Mouse (Mus musculus): Measurements from ENCODE around the gene Mogs.

Gene Mogs

DNA sequence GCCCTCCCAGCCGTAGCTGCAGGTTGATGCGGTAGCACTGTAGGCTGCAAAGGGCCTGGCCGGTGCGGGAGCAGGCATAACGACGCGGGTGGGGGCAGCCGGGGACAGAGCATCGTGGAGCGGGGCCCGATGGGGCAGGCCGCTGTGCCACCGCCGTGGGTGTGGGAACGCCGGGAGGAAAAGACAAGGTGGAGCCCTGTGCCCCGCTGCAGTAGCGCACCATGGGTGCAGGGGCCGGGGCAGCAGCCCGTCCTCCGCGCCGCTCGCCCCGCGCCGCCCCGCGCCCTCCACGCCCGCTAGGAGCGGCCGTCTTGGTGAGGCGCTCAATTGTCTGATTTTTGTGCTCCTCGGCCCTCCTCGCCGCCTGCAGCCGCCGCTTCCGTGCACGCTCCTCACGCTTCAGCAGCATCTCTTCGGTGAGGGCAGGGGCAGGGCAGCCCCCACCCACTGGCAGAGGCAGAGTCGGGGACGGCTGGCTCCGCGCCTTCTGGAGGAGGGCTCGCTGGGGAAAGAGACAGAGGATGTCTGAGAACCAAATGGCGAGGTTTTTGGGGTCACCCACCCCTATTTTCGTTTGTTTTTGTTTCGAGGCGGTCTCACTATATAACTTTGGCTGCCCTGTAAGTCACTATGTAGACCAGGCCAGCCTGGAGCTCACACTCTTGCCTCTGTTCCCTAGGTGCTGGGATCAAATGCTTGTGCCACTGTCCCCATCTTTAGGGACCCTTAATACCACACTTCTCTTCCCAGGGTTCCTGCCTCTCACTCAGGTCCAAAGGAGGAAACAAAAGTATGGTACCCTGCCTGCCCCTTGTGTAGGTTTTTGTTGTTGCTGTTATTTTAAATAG is 6.8 kb downstream of the Mogs start:
- DNase-seq (ENCODE audit: low spot score in 2 of 2), result no peak

DNA sequence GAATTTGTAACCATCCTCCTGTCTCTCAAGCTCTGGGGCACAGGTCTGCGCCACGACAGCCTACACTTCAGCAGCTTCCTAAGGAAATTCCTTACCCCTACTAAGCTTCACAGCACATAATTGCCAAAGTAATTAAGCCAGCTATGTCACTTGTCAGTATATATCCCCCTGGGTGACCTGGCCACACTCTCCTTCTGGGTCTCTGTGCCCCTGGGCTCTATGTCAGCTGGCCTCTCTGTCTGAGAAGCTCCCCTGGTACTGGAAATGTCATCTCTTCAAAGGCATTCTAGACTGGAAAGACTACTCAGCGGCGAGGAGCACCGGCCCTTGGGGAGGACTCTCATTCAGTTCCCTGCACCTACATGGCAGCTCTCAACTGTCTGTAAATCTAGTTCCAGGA is 7.7 kb downstream of the Mogs start:
- DNase-seq (ENCODE audit: low spot score in 2 of 2), result no peak

DNA sequence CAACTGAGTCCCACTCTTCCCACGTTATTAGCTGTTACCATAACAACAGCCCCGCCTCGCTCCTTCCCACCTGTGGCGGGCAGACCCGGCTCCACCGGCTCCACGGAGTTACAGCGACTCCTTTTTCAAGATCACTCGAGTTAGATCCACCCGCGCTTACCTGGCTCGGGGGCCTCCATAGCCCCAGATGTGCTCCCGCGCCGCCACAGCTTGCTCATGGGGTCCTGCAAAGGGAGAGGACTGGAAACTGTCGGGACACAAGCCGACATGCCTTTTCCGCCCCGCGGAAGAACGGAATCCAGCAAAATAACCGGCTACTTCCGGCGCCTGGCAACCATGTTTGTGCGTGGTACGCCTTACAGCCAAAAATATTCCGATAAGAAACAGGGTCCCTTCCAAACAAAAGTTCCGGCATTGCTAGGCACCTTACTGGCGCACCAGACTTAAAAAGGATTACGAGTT is 9.6 kb downstream of the Mogs start:
- DNase-seq (ENCODE audit: low spot score in 2 of 2), result peak; percentile 91 to 93

DNA sequence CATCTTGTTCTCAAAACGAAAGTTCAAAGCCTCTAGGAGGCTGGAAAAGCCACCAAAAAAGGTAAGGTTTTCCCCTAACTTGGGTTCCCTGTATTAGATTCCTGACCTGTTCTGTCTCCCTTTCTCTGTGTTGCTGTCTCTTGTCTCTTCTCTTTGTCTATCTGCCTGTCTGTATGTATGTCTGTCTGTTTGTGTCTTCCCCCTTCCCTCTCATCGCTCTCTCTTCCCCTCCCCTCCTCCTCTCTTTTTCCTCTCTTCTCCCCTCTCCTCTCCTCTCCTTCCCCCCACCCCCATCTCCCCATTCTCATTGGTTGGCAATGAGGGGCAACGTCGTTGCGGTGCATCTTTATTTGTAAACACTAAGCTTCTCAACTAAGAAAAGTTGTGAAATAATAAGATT is 10.0 kb downstream of the Mogs start, which contains the start of gene Ino80b:
TSS of gene Ino80b (minus strand) at position 101 of the 400 bp plus-strand sequence.
- no peak for DNase-seq (ENCODE audit: low spot score in 2 of 2)

DNA sequence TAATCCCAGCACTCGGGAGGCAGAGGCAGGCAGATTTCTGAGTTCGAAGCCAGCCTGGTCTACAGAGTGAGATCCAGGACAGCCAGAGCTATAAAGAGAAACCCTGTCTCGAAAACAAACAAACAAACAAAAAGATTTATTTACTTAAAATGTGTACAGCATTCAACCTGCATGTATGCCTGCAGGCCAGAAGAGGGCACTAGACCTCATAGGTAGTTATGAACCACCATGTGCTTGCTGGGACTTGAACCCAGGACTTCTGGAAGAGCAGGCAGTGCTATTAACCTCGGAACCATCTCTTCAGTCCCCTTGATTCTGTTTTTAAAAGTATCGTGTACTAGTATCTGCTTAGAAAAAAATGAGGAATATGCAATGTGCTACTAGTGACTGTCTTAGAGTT is 12.1 kb downstream of the Mogs start:
- no peak for DNase-seq (ENCODE audit: low spot score in 2 of 2)

DNA sequence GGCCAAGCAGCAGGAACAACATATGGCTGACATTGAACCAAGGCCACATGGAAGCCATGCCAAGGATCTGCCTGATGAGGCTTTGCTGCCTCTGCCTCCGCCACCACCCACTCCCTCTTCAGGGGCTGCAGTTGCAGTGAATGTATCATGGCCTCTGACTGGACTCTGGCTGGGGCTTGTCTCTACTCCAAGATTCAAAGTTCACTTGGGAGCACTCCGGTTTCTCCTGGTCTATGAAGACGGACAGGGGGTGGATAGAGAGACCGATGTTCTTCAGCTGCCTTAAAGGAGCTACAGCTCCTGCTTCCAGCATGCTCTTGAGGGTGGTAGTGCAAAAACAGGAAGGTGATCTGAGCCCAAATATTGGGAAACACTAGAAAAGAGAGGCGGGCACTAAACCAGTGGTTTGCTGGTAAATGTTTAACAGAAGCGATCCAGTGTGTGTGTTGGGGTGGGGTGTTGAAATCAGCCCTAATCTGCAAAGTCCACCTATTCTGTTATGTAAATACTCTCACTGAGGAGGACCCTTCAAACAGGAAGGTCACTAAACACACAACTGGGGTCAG is 16.3 kb downstream of the Mogs start:
- no peak for DNase-seq (ENCODE audit: low spot score in 2 of 2)

DNA sequence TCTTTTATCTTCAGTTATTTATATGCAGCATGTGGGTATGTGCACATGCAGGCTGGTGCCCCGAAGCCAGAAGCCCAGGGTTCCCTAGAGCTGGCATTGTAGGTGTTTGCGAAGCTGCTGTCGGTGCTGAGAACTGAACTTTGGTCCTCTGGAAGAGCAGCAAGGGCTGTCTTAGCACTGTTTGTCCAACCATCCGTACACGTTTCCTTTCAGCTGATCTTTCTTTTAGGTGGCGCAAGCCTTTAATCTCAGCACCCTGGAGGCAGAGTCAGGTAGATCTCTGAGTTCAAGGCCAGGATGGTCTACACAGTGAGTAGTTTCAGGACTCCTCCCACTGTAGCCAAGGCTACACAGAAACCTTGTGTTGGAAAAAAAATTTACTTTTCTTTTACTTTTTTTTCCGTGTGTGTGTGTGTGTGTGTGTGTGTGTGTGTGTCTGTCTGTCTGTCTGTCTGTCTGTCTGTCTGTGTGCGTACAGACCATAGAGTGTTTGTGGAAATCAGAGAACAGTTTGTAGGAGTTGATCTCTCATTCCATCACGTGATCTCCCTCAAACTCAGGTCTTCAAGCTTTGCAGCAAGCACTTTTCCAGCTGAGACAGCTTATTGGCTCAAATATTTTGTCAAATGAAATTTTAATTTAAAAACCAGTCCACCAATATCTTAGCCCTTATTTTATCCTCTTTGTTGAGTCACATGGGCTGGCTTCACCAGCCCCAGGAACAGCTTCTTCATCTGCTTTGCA is 17.1 kb downstream of the Mogs start:
- no peak for DNase-seq (ENCODE audit: low spot score in 2 of 2)

DNA sequence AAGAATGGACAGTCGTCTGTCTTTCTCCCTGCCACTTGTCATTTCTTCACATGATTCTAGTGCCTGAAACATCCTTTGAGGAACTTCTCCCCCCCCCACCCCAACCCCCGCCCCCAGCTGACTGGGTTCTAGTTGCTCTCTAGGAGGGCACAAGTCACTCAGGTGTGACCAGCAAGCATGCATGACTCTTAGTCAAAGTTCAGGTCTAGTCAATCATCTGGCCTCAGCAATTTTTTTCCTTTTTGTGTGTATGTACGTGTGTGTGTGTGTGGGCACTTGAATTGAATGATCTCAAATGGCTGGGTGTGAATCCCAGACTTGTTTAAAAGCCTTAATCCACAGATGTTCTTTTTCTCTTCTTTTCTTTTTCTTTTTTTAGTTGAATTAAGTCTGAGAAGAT is 18.9 kb downstream of the Mogs start:
- no peak for DNase-seq (ENCODE audit: low spot score in 2 of 2)

DNA sequence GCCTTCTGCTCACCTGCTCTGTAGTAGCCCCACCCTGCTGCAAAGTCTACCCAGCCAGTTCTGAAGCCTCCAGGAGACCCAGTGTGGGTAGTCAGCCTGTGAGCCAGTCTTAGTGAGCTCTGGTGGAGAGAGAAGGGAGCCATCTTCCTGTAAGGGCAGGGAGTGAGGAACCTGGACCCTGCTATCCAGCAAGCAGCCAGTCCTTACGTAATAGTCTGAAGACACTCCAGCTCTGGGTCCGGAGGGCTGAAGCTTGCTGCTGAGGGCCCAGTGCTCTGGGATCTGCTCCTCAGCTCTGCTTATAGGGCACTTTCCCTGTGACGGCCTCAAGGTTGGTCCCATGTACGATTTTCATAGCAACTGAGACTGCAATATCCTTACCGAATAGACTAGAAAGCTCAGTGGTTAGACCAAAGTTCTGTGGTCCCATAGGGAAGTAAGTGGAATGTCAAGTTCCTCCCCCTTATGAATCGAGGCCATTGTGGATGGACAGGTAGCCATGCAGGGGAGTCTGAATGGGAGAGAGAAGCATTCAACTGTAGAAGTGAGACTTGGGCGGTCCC is 19.7 kb downstream of the Mogs start, which contains the start of gene Rtkn:
TSS of gene Rtkn (plus strand) at position 513 of the 563 bp plus-strand sequence.
- no peak for DNase-seq (ENCODE audit: low spot score in 2 of 2)

DNA sequence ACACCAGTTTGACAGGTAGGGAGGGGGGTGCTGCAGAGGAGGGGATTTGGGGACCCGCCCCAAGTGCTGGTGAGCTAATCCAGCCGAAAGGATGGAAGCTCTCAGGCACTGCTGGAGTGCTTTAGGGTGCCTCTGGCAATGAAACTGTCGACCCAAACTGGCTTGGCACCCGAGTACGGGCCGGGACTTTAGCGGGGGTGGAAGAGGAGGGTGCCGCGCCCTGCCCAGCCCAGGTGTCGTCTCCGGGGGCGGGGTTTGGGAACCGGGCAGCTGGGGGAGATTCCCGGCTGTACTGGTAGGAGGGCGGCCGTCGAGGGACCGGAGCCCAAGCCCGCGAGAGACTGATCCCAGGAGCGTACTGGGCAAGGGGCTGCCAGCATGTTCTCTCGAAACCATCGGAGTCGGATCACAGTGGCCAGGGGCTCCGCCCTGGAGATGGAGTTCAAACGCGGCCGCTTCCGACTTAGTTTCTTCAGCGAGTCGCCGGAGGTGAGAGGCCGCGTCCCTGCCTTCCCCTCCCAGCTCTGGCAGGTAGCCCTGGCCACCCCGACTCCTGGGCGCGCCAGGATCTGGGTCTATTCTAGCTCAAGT is 20.4 kb downstream of the Mogs start:
- DNase-seq (ENCODE audit: low spot score in 2 of 2), result no peak

DNA sequence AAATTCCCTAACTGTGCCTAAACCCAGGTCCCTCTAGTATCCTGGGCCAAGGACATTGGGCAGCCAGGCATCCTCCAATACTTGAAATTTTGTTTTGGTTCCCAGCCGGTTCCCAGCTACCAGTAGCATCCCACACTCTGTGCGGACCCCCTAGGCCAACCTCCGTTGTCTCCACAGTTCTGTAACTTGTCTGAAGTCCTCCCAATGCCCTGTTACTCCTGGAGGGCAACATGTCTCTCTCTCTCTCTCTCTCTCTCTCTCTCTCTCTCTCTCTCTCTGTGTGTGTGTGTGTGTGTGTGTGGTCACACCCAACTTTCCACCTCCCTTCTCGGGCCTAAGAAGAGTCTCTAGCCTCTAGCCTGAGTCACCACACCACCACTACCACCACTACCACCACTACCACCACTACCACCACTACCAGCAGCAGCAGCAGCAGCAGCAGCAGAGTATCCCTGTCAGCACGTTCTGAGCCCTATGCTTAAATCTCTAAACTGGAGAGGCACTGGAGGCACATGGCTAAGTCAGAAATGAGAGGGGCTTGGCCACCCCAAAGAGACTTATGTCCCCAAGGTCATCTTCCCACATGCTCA is 21.1 kb downstream of the Mogs start:
- DNase-seq (ENCODE audit: low spot score in 2 of 2), result no peak

DNA sequence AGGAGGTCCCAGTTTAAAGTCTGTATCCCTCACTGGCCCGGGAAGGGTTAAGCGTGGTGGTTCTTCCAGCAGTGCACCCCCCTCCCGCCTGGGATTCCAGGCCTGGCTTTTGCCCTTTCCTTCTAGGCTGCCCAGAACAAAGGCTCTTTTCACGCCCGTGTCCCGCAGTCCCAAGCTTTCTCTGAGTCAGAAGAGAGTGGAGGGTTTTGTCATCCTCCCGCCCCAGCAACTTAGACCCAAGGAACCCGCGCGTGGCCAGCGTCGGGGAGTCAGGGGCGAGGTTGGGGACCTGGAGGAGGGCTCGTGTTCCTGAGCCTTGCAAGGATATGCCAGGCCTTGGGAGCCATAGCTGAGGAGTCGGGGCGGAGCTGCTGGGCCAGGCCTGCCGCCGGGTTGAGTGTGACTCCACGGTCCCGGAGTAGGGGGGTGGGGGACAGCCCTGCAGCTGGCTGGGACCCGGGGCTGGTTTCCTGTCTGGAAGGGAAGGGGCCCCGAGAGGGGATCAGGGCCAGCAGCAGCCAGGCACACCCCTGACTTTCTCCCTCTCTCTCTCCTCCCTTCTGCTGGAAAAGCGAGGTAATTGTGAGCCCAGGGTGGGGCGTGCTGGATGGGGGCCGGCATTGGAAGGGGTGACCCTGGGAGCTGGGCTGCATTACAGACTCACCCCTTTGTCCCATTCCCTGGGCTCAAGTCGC is 21.7 kb downstream of the Mogs start:
- no peak for DNase-seq (ENCODE audit: low spot score in 2 of 2)

DNA sequence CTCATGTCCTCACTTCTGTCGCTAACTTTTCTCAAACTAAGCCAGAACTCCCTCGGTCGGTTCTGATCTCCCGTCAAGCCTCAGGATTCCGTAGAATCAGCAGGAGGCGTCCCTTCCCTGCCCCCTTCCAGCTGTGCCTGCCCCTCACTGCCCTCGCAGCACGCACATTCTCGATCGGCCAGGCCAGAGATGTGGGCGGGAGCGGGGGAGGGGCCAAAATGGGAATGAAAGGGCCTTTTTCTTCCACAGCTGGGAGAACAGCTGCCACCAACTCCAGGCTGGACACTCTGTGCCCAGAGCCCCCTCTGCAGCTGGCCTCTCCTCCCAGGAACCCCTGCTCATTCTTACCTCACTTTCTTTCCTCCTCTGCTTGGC is 22.3 kb downstream of the Mogs start:
- DNase-seq (ENCODE audit: low spot score in 2 of 2), result no peak

DNA sequence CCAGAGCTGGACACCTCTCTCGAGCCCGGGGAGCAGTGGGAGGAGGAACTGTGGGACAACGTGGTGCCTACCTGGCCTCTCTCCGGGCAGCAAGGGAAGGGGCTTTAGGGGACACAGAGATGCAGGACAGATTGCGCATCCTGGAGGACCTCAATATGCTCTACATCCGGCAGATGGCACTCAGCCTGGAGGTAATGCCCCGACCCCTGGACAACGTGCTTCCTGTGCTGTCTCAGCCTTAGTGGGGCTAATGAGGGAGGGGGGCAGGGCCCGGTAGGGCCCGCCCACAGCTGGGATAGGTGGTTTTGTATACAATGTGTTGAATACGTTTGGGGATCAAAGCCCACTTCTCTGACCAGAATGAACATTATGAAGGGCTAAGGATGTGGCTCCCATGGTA is 22.8 kb downstream of the Mogs start:
- DNase-seq (ENCODE audit: low spot score in 2 of 2), result no peak

DNA sequence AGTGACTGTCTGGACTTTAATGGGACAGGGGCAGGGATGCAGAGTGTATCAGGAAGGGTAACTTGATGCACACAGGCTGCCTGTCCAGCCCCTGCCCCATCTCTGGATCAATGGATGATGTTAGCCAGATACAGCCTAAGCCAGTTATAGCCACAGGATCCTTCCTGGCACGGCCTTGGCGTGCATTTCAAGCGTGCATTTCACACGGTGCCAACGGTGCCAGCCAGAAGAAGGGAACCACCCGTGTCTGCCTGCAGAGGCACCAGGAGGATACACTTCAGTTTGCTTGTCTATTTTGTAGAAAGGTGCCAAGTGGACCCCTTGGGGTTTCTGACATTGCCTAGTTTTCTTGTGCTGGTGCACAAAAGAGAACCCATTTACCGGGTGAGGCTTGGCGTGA is 24.7 kb downstream of the Mogs start:
- no peak for DNase-seq (ENCODE audit: low spot score in 2 of 2)

DNA sequence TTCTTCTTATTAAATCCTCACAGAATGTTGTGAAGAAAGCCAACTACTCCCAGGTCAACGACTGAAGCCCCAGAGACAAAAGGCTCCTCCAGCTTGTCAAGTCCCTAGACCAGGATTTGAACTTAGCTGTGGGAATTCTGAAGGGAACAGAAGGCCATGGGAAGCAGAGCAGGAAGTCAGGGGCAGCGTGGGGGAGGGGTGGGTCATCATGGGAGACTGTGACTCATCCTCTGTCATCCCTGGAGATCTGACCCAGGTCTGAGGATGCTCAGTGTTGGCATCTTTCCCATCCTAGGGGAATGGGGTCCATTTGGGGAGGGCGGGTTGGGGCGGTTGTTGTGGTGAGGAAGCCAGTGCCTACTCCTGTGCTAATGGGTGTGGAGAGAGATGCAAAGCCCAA is 26.3 kb downstream of the Mogs start:
- no peak for DNase-seq (ENCODE audit: low spot score in 2 of 2)

DNA sequence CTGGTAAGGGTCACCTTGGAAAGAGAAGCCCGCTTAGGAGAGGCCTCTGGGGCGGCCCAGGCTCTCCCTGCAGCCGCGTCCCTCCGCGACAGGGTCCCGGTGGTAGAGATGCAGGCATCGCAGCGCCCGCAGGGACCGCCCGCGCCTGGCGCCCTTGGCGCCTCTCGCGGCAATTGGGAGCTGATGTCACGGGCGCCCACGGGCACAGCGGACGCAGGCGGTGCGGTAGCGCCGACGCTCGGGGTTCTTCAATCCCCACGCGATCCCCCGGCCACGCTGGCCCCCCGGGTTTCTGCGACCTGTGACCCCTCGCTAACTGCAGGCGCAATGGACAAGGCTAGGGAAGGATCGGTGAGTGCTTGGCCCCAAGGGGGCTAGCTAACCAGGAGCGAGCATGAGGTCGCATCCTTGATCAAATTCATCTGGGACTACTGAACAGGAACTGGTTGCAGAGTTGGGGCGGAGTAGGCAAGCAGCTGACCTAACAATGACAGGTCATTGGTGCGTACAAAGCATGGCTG is 27.0 kb downstream of the Mogs start:
- DNase-seq (ENCODE audit: low spot score in 2 of 2), result no peak

DNA sequence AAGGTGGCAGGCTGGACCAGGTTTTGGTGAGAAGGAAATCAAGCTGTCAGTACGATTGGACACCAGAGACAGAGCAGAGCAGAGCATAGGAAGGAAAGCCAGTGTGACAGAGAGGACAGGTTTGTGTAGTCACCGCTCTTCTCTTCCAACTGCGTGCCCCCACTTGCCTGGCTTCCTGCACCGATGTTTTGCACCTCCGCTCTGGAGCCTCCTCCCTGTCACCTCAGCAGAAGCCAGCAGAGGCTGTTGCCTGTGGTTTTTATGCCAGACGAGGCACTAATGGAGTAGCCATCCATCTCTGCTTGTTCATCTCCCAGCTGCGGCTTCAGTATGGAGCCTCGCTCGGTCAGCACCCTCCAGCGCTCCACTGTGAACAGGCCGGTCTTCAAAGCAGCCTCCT is 27.6 kb downstream of the Mogs start:
- DNase-seq (ENCODE audit: low spot score in 2 of 2), result no peak

DNA sequence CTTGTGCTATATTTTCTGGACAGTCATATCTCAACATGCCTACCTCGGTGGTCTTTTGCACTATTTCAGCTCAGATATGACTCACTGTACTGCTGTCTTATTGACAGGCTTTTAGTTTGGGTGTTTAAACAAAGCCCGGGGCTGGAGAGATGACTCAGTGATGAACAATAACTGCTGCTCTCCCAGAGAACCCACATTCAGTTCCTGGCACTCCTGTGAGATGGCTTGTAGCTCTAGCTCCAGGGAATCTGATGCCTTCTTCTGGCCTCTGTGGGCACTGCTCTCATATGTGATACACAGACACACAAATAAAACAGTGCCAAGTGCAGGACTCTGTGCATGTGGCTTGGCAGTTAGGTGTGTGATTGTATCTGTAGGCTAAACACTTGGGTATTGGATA is 29.9 kb downstream of the Mogs start:
- DNase-seq (ENCODE audit: low spot score in 2 of 2), result no peak

DNA sequence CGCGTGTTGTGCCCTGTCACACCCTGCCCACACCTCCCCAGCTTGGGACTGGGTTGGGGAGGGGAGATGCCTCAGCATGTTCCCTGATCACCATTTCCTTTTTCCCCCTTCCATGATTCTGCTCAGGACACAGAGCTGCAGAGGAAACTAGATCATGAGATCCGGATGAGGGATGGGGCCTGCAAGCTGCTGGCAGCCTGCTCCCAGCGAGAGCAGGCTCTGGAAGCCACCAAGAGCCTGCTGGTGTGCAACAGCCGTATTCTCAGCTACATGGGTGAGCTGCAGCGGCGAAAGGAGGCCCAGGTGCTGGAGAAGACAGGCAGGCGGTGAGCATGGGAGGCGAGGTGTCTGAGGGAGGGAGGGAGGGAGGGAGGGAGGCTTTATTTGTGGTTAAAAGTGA is 30.5 kb downstream of the Mogs start:
- no peak for DNase-seq (ENCODE audit: low spot score in 2 of 2)

DNA sequence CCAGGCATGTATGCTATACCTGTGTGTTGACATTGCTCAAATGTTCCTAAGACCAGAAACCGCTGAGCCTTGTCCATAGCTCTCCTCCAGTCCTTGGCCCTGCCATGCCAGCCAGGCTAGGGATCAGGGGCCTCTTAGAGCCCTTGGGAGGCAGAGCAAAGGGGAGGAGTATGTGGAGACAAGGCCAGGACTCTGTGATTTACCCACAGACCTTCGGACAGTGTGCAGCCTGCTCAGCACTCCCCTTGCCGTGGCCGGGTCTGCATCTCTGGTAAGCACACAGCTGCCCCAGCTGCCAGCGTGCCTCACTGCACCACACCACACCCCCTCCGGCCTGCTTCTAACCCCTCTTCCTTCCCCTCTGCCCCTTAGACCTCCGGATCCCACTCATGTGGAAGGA is 32.0 kb downstream of the Mogs start:
- DNase-seq (ENCODE audit: low spot score in 2 of 2), result no peak
